In genomic region chr13:24477564-24477963, GRCm38 (mm10) we compare ENCODE assay signal across 29 mouse cellular contexts.
A peak's percentile ranks its signal among the peaks of the same experiment; 100 is the strongest.
DNase-seq lines count a peak whose midpoint lies in the region; ATAC-seq and TF ChIP-seq lines count a peak whose summit lies in the region.
"Had no signal": no experiment of that assay in that cellular context is flagged by ENCODE, and none has a peak within 500 bp of the region (broad histone marks: within the 10 kb centered on the region; RNA-seq: fewer than 3 reads in every experiment).

No protein-coding gene starts in this region.

- 0 out of 2 replicates have a peak, but pooled peaks have one; percentile 21 for ATAC-seq in liver, embryonic 16.5 days (ENCODE audit: low read depth)
- ATAC-seq in heart, postnatal 0 days (ENCODE audit: insufficient read depth, low read depth): peak; percentile 92
- ATAC-seq: forebrain, embryonic 16.5 days; inflammation-experienced regulatory T-cells, adult 6 months had no signal

- no peaks in the 10 kb centered on the region; the same call in 1 of the 2 replicates for H3K4me1 ChIP-seq in liver, embryonic 16.5 days (ENCODE audit: control insufficient read depth, low read depth, low read length)
- H3K4me1 ChIP-seq in heart, postnatal 0 days (ENCODE audit: control insufficient read depth, insufficient read depth): 0 out of 2 replicates have a peak, but pooled peaks cover 4% of the 10 kb centered on the region
- no peaks in the 10 kb centered on the region for H3K4me1 ChIP-seq in cerebellum, adult 2 months (ENCODE audit: control insufficient read depth, insufficient read depth, low read length)
- H3K4me1 ChIP-seq: embryonic facial prominence, embryonic 13.5 days; forebrain, embryonic 10.5 days; hindbrain, embryonic 10.5 days; limb, embryonic 12.5 days had no signal

- no peak for TF ChIP-seq POLR2A in cerebellum, adult 2 months (IDR thresholded peaks at IDR 0.05; ENCODE audit: borderline replicate concordance, insufficient read depth, low read length)

- WGBS in liver, embryonic 16.5 days (ENCODE audit: insufficient replicate concordance): 26% methylated on average over 5 of the region's 5 CpGs
- WGBS in heart, postnatal 0 days: 20% methylated on average over 5 of the region's 5 CpGs
- WGBS in cerebellum, adult 2 months: 79% methylated on average over 5 of the region's 5 CpGs

- intact Hi-C loops in heart, postnatal 14 days (cut with DNase I): loop anchor here (10.0 kb wide), 1 partner anchor 143 kb away; no protein-coding TSS in a partner anchor

- no peaks in the 10 kb centered on the region for H3K9me3 ChIP-seq in liver, embryonic 16.5 days (replicated peaks; ENCODE audit: control insufficient read depth, low read length)
- no peaks in the 10 kb centered on the region for H3K9me3 ChIP-seq in heart, postnatal 0 days (replicated peaks; ENCODE audit: control insufficient read depth, low read length)
- H3K9me3 ChIP-seq: embryonic facial prominence, embryonic 13.5 days; forebrain, embryonic 10.5 days; G1E; hindbrain, embryonic 10.5 days; hindbrain, embryonic 15.5 days; limb, embryonic 12.5 days had no signal

- no peak overlapping the region for H3K9ac ChIP-seq in liver, embryonic 16.5 days (ENCODE audit: low read depth, low read length)
- no peak overlapping the region for H3K9ac ChIP-seq in heart, postnatal 0 days (replicated peaks; ENCODE audit: low read depth, low read length)
- H3K9ac ChIP-seq: embryonic facial prominence, embryonic 13.5 days; hindbrain, embryonic 15.5 days; limb, embryonic 12.5 days had no signal

- H3K36me3 ChIP-seq in liver, embryonic 16.5 days (ENCODE audit: control insufficient read depth, insufficient read depth): no peaks in the 10 kb centered on the region
- no peaks in the 10 kb centered on the region for H3K36me3 ChIP-seq in heart, postnatal 0 days (replicated peaks; ENCODE audit: control insufficient read depth, insufficient read depth, low read length)
- H3K36me3 ChIP-seq: embryonic facial prominence, embryonic 13.5 days; forebrain, embryonic 10.5 days; G1E; hindbrain, embryonic 10.5 days; hindbrain, embryonic 15.5 days; limb, embryonic 12.5 days had no signal

- no peak overlapping the region for H3K4me2 ChIP-seq in liver, embryonic 16.5 days (ENCODE audit: low read depth, low read length)
- H3K4me2 ChIP-seq in heart, postnatal 0 days (ENCODE audit: low read depth, low read length): no peak overlapping the region
- H3K4me2 ChIP-seq: embryonic facial prominence, embryonic 13.5 days; hindbrain, embryonic 15.5 days; limb, embryonic 12.5 days; liver, embryonic 11.5 days had no signal

- no peak overlapping the region for H3K27ac ChIP-seq in liver, embryonic 16.5 days (ENCODE audit: low read length)
- H3K27ac ChIP-seq in heart, postnatal 0 days (ENCODE audit: low read depth): peak overlapping the region; percentile 79
- H3K27ac ChIP-seq in cerebellum, adult 2 months (ENCODE audit: insufficient read depth, low read length): no peak overlapping the region
- H3K27ac ChIP-seq: embryonic facial prominence, embryonic 13.5 days; forebrain, embryonic 10.5 days; hindbrain, embryonic 10.5 days; hindbrain, embryonic 15.5 days; left cerebral cortex, adult 2 months; limb, embryonic 12.5 days; macrophage had no signal

- no peaks in the 10 kb centered on the region for H3K27me3 ChIP-seq in liver, embryonic 16.5 days (ENCODE audit: control insufficient read depth, insufficient read depth, low read depth, low read length)
- H3K27me3 ChIP-seq in heart, postnatal 0 days (ENCODE audit: control insufficient read depth, insufficient read depth, low read length): no peaks in the 10 kb centered on the region
- no peaks in the 10 kb centered on the region for H3K27me3 ChIP-seq in cerebellum, adult 2 months (ENCODE audit: control insufficient read depth, insufficient read depth, low read length)
- H3K27me3 ChIP-seq: embryonic facial prominence, embryonic 13.5 days; hindbrain, embryonic 15.5 days; limb, embryonic 12.5 days had no signal

- DNase-seq in heart, adult 18-20 months: peak; percentile 42 to 48
- DNase-seq in heart, postnatal 14 days: no peak
- DNase-seq in liver: no peak
- DNase-seq in heart, postnatal 0 days (ENCODE audit: low spot score): peak; percentile 67
- DNase-seq in cerebellum, adult 2 months: no peak
- no peak for DNase-seq in layer of hippocampus, adult 9-10 months (ENCODE audit: low spot score)
- DNase-seq: adrenal gland, postnatal 10 days; cerebellum, adult 11-12 months; cerebellum, postnatal 10 days; kidney, adult 11 months; kidney, postnatal 14 days; lung, adult 2 months; lung, postnatal 10 days; midbrain, embryonic 14.5 days; right cerebral cortex, postnatal 25 days; thymus, adult 2 months; thymus, postnatal 36 days had no signal

- no peak for TF ChIP-seq CTCF in heart, postnatal 0 days (IDR thresholded peaks at IDR 0.05; ENCODE audit: low read depth)
- TF ChIP-seq CTCF in cerebellum, adult 2 months (IDR thresholded peaks at IDR 0.05; ENCODE audit: borderline replicate concordance, insufficient read depth, low read depth, low read length): no peak

- peak; percentile 75; the same call in 1 of the 2 replicates for TF ChIP-seq EP300 in heart, postnatal 0 days (IDR thresholded peaks at IDR 0.05; ENCODE audit: low read depth)

- no peak overlapping the region for H3K4me3 ChIP-seq in liver, embryonic 16.5 days (ENCODE audit: low read depth, low read length)
- H3K4me3 ChIP-seq in heart, postnatal 0 days (ENCODE audit: low read depth, low read length): no peak overlapping the region
- no peak overlapping the region for H3K4me3 ChIP-seq in cerebellum, adult 2 months (replicated peaks; ENCODE audit: insufficient read depth, low read depth, low read length)
- H3K4me3 ChIP-seq: embryonic facial prominence, embryonic 13.5 days; forebrain, embryonic 10.5 days; hindbrain, embryonic 10.5 days; hindbrain, embryonic 15.5 days; left cerebral cortex, adult 2 months; limb, embryonic 12.5 days had no signal

Comparison
In these comparisons a context has a peak if more than half of its experiments do, and no peak if none do; other contexts are left out.
1. DNase-seq: peak in heart, adult 18-20 months (2 of 2) and heart, postnatal 0 days (single experiment); none in heart, postnatal 14 days (0 of 2), liver (single experiment), cerebellum, adult 2 months (0 of 2) and layer of hippocampus, adult 9-10 months (single experiment).